Mouse (Mus musculus) left cerebral cortex, postnatal 36 days (tissue): ENCODE results near the gene Map7d1. TPM values are rescaled to one million over a fixed set of nuclear protein-coding genes. Genes with fewer than 3 reads are reported as not detected.

Experiments used
- total RNA-seq, 2 experiments: library from RNA; stranded (reverse); gene quantifications; 2 replicates each; pipeline ENCODE4 v1.2.3; 2021

Gene Map7d1
- total RNA-seq, 2 experiments from 2014 or later, result 288 TPM

Other genes with a start within 250 kb of the Map7d1 start
- 1 to 10 TPM; 4.8 to 5.2 TPM for gene Csf3r, start 231.8 kb downstream of the Map7d1 start, total RNA-seq
- gene Mrps15, start 209.4 kb downstream of the Map7d1 start, total RNA-seq, result 10 to 100 TPM; 41.0 to 43.1 TPM
- 10 to 100 TPM; 51.3 to 57.3 TPM for gene Oscp1, start 197.8 kb downstream of the Map7d1 start, total RNA-seq
- gene Lsm10, start 159.7 kb downstream of the Map7d1 start, total RNA-seq, result 10 to 100 TPM; 13.0 to 14.5 TPM
- gene Stk40, start 152.4 kb downstream of the Map7d1 start, total RNA-seq, result 10 to 100 TPM; 27.4 to 30.4 TPM
- gene Eva1b, start 108.6 kb downstream of the Map7d1 start, total RNA-seq, result 1 to 10 TPM; 3.0 to 3.8 TPM
- gene Sh3d21, start 92.9 kb downstream of the Map7d1 start, total RNA-seq, result under 1 TPM; 0.76 to 0.77 TPM
- 100 to 1,000 TPM; 134 to 159 TPM for gene Thrap3, start 53.6 kb downstream of the Map7d1 start, total RNA-seq
- 10 to 100 TPM; 75.7 to 90.0 TPM for gene Trappc3, start 6.0 kb upstream of the Map7d1 start, total RNA-seq
- 1 to 10 TPM; 1.6 to 1.7 TPM for gene Col8a2, start 30.4 kb upstream of the Map7d1 start, total RNA-seq
- gene Adprhl2, start 65.4 kb upstream of the Map7d1 start, total RNA-seq, result 10 to 100 TPM; 25.2 to 28.0 TPM
- gene Tekt2, start 69.3 kb upstream of the Map7d1 start, total RNA-seq, result 1 to 10 TPM; 1.1 to 2.2 TPM
- 10 to 100 TPM; 23.7 to 43.1 TPM for gene Ago3, start 173.2 kb upstream of the Map7d1 start, total RNA-seq
- 10 to 100 TPM; 44.3 to 49.1 TPM for gene Ago1, start 212.2 kb upstream of the Map7d1 start, total RNA-seq